Mouse (Mus musculus) heart, postnatal 10 days (tissue): ENCODE measurements around the gene Diablo. TPM values are rescaled to one million over a fixed set of nuclear protein-coding genes. Genes with fewer than 3 reads are reported as not detected.

Source experiments
- DNase-seq, 2 experiments: peaks; one replicate each; pipeline ENCODE4 v3.0.0; 2021
- intact Hi-C: fragments of 180-260 bp; cut with DNase I; formaldehyde crosslinking; loops from one replicate; pipeline ENCODE4 v1.15.1; 2025
- microRNA-seq, 2 experiments: library from miRNA; unstranded; fragments of <30 nt; microRNA quantifications; one replicate each; pipeline ENCODE4 v1.2.0; 2022
- total RNA-seq, 2 experiments: library from RNA; stranded (reverse); gene quantifications; 2 replicates each; pipeline ENCODE4 v1.2.3; 2021

Gene Diablo
- total RNA-seq, 2 experiments from 2014 or later = 54.5 to 59.1 TPM

DNA sequence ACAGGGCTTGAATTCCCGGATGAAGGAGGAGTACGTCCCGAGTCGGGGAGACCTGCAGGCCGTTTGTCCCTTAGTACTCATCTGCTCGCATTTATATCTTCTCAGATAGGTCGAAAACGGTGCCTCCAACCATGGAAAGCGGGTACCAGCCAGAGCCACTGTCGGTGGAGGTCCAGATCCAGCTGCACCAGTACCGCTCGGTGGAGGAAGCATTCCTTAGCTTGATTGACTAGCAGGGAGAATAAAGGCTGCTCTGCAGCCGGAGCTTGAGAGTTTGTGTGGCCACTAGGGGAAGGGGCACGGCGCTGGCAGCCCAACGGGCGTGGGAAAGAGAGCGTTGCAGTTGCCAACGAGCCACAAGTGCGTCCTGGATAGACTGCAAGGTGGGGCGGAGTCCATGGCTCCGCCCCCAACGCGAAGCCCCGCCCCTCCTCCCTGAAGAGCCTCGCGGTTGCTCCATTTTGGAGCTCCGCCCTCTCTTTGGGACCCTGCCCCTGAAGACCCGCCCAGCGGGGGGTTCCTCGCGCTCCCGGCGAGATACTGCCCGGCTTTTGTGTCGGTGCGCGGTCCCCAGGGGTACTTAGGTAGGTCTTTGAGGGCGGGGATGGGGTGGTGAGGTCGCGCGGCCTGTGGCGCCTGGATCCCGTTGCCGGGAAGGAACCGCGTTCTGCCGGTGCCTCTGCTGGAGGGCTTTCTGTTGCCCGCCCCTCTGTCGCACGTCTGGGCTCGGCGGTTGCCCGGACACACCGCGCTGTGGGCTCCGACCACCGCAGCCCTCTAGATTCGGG is 15.8 kb downstream of the Diablo start:
- peak; percentile 81 for DNase-seq
- intact Hi-C loops = no loop called here

DNA sequence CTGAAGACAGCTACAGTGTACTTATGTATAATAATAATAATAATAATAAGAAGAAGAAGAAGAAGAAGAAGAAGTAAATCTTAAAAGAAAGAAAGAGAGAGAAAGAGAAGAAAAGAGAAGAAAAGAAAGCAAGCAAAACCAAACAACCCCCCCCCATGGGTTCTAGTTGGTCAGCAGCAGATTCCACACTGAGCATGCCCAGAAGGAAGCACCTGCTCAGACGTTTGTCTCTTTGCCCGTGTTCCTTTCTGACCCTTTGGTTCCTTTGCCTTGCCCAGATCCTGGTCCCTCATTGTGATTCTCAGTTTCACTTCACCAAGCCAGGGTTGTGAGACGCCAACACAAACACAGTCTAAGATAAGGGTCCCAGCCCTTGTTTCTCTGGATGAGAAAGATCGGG is 22.0 kb downstream of the Diablo start:
- intact Hi-C loops = no loop called here
- no peak for DNase-seq

DNA sequence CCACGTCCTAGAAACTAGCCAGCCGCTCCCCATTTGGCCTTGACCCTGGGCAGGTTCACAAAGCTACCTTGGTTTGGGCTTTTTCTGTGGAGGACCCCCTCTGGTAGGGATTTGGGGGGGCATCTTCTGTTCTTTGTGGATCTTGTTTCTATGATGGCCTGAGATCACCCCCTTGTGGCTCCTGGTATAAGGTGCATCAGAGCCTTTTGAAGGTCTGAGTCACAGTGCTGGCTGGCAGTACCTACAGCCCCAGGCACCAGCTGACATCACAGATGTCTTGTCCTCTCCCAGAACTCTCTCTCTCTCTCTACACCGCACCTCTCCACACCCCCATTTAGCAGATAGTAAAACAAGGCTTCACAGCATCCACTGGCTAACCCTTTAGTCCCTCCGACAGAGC is 24.3 kb downstream of the Diablo start:
- DNase-seq = peak; percentile 37 to 63
- intact Hi-C loops = loop anchor here (1.0 to 10.0 kb wide), 3 partner anchors 55 to 405 kb away; no protein-coding TSS in a partner anchor

DNA sequence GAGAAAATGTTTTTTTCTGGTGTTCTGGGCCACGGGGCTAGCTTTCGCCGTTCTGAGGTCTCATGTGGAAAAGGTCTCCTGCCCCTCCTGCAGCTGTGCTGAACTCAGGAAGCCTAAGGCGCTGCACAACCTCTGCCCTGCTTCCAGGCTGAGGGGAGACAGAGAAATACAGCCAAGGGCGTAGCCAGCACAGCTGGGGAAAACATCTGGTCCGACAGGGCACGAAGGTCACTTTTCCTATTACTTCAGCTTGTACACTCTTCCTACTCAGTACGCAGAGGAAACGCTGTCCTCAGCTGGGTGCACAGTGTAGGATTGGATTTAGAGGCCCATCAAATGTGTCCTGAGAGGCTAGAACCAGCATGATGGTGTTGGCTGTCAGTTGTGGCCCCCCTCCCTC is 34.0 kb downstream of the Diablo start:
- intact Hi-C loops = loop anchor here (10.0 kb wide), 1 partner anchor 395 kb away; no protein-coding TSS in a partner anchor
- DNase-seq = peak; percentile 46 to 63

DNA sequence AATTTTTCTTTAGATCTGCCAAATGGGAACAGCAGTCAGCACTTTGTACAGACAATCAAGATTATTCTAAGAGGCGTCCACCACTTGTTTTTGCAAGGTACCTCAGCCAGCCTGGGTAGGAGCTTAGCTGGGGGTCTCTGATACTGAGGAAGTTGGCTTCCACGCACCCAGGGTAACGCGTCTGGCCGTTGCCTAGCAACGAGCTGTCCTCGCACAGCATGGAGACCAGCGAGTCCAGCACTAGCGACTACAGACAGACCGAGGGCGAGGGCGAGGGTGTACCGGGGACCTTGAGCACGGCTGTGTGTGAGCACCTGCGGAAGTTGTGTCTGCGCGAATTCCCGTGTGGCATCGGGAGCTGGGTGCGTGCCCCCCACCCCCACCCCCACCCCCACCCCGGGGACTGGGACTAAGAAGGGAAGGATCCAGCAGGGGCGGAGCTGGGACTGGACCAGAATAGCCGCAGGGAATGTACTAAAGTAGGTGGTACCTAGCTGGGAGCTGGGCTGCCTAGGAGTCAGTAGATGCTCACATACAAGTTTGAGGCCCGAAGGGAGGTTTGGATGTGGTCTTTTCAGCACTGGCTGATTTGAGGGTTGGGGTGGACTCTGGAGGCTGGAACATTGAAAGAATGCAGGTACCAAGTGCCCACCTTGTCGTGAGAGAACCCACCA is 34.7 kb downstream of the Diablo start, which contains the start of the genes Lrrc43 and Il31:
Lrrc43 (plus strand) TSS at position 194 of the 674 bp plus-strand sequence.
Il31 (minus strand) TSS at position 378 of the 674 bp plus-strand sequence.
- DNase-seq = no peak
- intact Hi-C loops = no loop called here

DNA sequence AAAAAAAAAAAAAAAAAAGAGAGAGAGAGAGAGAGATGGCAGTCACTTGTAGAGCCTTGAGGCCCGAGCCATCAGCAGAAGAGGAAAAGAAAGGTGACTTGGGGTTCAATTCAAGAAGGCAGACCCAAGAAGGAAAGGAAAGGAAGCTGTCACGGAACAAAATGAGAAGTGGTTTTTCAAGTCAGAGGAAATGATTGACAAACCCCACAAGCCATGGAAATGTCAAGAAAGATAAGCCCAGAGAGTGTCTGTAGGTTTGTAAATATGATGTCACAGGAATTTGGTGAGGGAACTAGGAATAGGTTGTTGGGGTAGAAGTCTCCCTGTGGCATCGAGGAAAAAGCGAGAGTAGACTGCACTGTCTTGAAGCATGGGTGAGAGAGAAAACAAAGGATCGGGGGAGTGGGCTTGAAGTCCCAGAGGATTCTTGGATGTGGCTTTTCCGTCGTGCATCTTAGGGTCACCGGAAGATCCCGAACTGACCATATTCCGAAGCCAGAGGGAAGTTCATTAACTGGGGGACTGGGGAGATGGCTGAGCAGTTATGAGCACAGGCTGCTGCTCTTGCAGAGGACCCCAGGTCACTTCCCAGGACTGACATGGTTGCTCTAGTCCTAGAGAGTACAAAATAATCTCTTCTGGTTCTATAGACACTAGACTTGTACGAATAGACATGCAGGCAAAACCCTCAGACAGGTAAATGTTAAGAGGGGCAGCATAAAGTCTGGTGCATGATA is 36.1 kb downstream of the Diablo start:
- intact Hi-C loops = no loop called here
- DNase-seq = no peak

DNA sequence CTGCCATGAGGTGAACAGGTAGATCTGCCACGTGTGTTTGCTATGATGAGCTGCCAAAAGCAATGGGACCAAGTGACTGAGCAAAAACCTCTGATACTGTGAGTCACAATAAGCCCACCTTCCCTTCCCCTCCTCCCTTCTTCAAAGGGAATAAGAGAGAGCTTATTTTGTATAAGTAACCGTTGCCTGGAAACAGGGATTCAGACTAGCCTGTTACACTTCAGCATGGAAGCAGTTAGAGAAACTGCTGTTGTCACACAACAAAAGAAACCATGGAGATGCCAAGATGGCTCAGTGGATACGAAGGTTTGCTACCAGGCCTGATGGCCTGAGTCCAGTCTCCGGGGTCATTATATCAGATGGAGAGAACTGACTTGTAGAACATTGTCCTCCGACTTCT is 50.2 kb downstream of the Diablo start:
- no peak for DNase-seq
- intact Hi-C loops = no loop called here

DNA sequence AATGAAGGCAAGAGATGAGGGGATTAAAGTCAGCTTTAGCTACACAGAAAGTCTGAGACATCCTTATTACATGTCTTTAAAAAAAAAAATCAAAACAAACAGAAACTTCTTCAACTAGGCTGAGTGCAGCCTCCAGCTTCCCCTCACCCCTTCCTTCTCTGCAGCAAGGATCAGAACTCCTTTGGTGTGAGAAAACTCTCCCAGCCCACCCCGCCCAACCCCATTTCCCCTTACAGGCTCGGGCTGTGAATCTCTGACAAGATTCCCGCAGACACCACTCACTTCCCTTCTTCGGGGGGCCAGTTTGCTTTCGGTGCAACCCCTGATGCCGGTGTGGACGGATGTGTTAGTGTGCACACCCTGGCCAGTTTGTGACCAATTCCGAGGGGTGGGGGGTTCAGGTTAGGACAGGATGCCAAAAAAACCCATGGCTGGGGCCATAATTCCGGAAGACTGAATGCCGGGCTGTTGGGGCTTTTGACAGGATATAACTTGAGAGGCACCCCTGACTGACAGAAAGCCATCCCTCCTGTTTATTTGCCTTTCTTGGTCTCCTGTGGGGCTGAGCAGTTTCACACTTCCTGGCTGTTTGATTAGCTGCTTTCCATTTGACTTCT is 53.1 kb downstream of the Diablo start:
- intact Hi-C loops = no loop called here
- no peak for DNase-seq

DNA sequence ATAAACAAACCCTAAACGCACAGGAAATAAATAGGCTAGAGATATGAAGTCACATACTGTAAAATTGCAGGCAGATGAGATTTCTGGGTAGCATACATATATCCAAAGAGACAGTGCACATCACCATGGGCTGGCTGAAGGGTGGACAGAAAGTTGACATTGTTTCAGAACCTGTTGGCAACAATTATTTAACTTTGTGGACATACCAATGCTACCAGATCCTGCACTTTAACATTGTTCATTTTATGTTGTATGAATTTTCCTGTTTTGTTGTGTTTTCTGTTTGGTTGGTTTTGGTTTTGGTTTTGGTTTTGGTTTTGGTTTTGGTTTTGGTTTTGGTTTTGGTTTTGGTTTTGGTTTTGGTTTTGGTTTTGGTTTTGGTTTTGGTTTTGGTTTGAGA is 59.3 kb downstream of the Diablo start:
- DNase-seq = no peak
- intact Hi-C loops = no loop called here

DNA sequence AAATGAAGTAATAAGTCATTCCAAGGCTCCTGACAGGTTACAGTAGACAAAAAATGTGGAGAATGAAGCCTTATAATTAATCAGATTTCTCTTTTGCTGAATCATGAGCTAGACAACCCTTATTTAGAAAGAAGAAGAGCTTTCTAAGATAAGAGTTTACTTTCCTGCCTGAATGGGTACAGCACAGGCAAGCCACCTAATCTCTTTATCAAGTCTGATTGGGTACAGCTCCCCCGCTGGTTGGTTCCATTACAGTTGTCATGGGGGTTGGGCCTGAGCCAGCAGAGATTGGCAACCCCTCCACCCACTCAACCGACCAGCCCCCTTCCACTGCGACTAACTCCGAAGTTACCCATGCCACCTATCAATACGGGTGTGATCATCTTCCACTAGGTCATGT is 62.6 kb downstream of the Diablo start:
- DNase-seq = no peak

More for the DNA sequence above, 62.6 kb downstream of the Diablo start:
- intact Hi-C loops = no loop called here

Small RNAs within 50 kb of the gene (microRNA-seq; reads per million reads assigned to microRNA genes)
- gene Mir7647 = 1.7 to 2.6 reads per million in 2 experiments

Other genes starting within 250 kb of the Diablo start
- gene Bcl7a, start 180.3 kb downstream of the Diablo start, total RNA-seq = 10 to 100 TPM; 11.9 to 14.2 TPM
- gene Mlxip, start 129.4 kb downstream of the Diablo start, total RNA-seq = 10 to 100 TPM; 24.7 to 26.3 TPM
- gene Lrrc43, start 34.9 kb downstream of the Diablo start, total RNA-seq = not detected
- gene Il31, start 34.7 kb downstream of the Diablo start, total RNA-seq = not detected
- gene B3gnt4, start 13.7 kb downstream of the Diablo start, total RNA-seq = not detected
- not detected for gene Gm49027, start 1.3 kb upstream of the Diablo start, total RNA-seq
- gene Vps33a, start 48.9 kb upstream of the Diablo start, total RNA-seq = 10 to 100 TPM; 34.6 to 34.8 TPM
- 100 to 1,000 TPM; 135 to 144 TPM for gene Clip1, start 160.4 kb upstream of the Diablo start, total RNA-seq
- gene Zcchc8, start 196.9 kb upstream of the Diablo start, total RNA-seq = 10 to 100 TPM; 39.4 to 49.5 TPM
- 10 to 100 TPM; 54.1 to 55.8 TPM for gene Rsrc2, start 225.2 kb upstream of the Diablo start, total RNA-seq
- 10 to 100 TPM in 1 of 2 experiments, 1 to 10 TPM in 1; 6.9 to 10.3 TPM for gene Kntc1, start 225.5 kb upstream of the Diablo start, total RNA-seq